Mouse (Mus musculus) gastrocnemius, postnatal 14 days (tissue): ENCODE data around the gene Mettl1. TPM values are rescaled to one million over a fixed set of nuclear protein-coding genes. Genes with fewer than 3 reads are reported as not detected.

Source experiments
- DNase-seq: peaks from one replicate; pipeline ENCODE4 v3.0.0; 2021; ENCODE audit warnings: mixed read lengths
- intact Hi-C: fragments of 180-260 bp; cut with DNase I; formaldehyde crosslinking; loops from one replicate; pipeline ENCODE4 v1.15.1; 2025; ENCODE audit warnings: low total_unique reads
- long read RNA-seq, 2 experiments: library from polyadenylated mRNA; stranded (forward); transcript quantifications; one replicate each; pipeline ENCODE4 v2.0.0; 2021
- total RNA-seq, 2 experiments: library from RNA; stranded (reverse); gene quantifications; 2 replicates each; pipeline ENCODE4 v1.2.3; 2021

The Mettl1 gene
- total RNA-seq = 10 to 100 TPM; 11.1 to 14.8 TPM
- long read RNA-seq, experiment 1, transcript Mettl1-201 (6 exons, 1,791 nt) = major isoform, 8 of 16 reads
- long read RNA-seq, experiment 1, partial matches to known transcripts = 1 of 16 reads
- long read RNA-seq, experiment 1, other reads (novel, unspliced or antisense) = 5 of 16 reads
- long read RNA-seq, experiment 2, transcript Mettl1-201 (6 exons, 1,791 nt) = major isoform, 6 of 10 reads
- long read RNA-seq, experiment 2, partial matches to known transcripts = 0 of 10 reads
- long read RNA-seq, experiment 2, other reads (novel, unspliced or antisense) = 4 of 10 reads

- peak; percentile 38 for DNase-seq
- intact Hi-C loops = no loop called here
Measured at GRCm38 (mm10) chr10:127041274-127041766, at the start of gene Mettl1, which contains the start of gene Eef1akmt3. Gene Mettl1, plus strand, starts transcription at chr10:127041414. Gene Eef1akmt3, minus strand, starts transcription at chr10:127041513.

- intact Hi-C loops = loop anchor here (5.0 kb wide), 1 partner anchor 36 kb away; no protein-coding TSS in a partner anchor
- DNase-seq = no peak
Measured at GRCm38 (mm10) chr10:126991676-126992075, 49.5 kb upstream of the Mettl1 start.

- intact Hi-C loops = loop anchor here (5.0 kb wide), 1 partner anchor 34 kb away; no protein-coding TSS in a partner anchor
- DNase-seq = no peak
Measured at GRCm38 (mm10) chr10:126993621-126994020, 47.6 kb upstream of the Mettl1 start.

GRCm38 (mm10) chr10:126997340-126998113 lies 43.7 kb upstream of the Mettl1 start:
- DNase-seq = no peak
- intact Hi-C loops = no loop called here

- DNase-seq = no peak
- intact Hi-C loops = no loop called here
Measured at GRCm38 (mm10) chr10:127000529-127000928, 40.7 kb upstream of the Mettl1 start, which contains the start of gene Avil. Gene Avil, plus strand, starts transcription at chr10:127000709.

- intact Hi-C loops = no loop called here
- DNase-seq = no peak
Measured at GRCm38 (mm10) chr10:127001297-127001696, 39.9 kb upstream of the Mettl1 start.

GRCm38 (mm10) chr10:127002056-127002455 lies 39.2 kb upstream of the Mettl1 start:
- intact Hi-C loops = no loop called here
- no peak for DNase-seq

GRCm38 (mm10) chr10:127002765-127003164 lies 38.4 kb upstream of the Mettl1 start:
- DNase-seq = no peak
- intact Hi-C loops = no loop called here

GRCm38 (mm10) chr10:127003334-127003733 lies 37.9 kb upstream of the Mettl1 start:
- DNase-seq = no peak
- intact Hi-C loops = no loop called here

- DNase-seq = no peak
- intact Hi-C loops = no loop called here
Measured at GRCm38 (mm10) chr10:127003806-127004205, 37.4 kb upstream of the Mettl1 start.

GRCm38 (mm10) chr10:127016488-127016887 lies 24.7 kb upstream of the Mettl1 start:
- intact Hi-C loops = no loop called here

GRCm38 (mm10) chr10:127017071-127017470 lies 24.1 kb upstream of the Mettl1 start:
- no peak for DNase-seq
- intact Hi-C loops = no loop called here

More at GRCm38 (mm10) chr10:127016488-127016887, 24.7 kb upstream of the Mettl1 start:
- no peak for DNase-seq

GRCm38 (mm10) chr10:127018422-127018821 lies 22.8 kb upstream of the Mettl1 start:
- intact Hi-C loops = no loop called here
- no peak for DNase-seq

GRCm38 (mm10) chr10:127030336-127031296 lies 10.6 kb upstream of the Mettl1 start, which contains the start of gene Tsfm:
Gene Tsfm, minus strand, starts transcription at chr10:127030840.
- intact Hi-C loops = no loop called here

GRCm38 (mm10) chr10:127033301-127033741 lies 7.9 kb upstream of the Mettl1 start:
- intact Hi-C loops = loop anchor here (2.0 kb wide), 1 partner anchor 117 kb away; no protein-coding TSS in a partner anchor
- no peak for DNase-seq

More at GRCm38 (mm10) chr10:127030336-127031296, 10.6 kb upstream of the Mettl1 start, which contains the start of gene Tsfm:
- DNase-seq = peak; percentile 94

GRCm38 (mm10) chr10:127036273-127036672 lies 4.9 kb upstream of the Mettl1 start:
- intact Hi-C loops = no loop called here
- DNase-seq = no peak

- no peak for DNase-seq
- intact Hi-C loops = no loop called here
Measured at GRCm38 (mm10) chr10:127037641-127038040, 3.6 kb upstream of the Mettl1 start.

- DNase-seq = no peak
- intact Hi-C loops = no loop called here
Measured at GRCm38 (mm10) chr10:127040569-127041214, 522 bp upstream of the Mettl1 start.
